Mouse (Mus musculus) liver, embryonic 14.5 days (tissue): ENCODE results near the gene Dennd1a.

Source experiments
- CTCF ChIP-seq: IDR thresholded peaks from 2 replicates; pipeline ENCODE4 v1.5.1; 2016; ENCODE audit warnings: antibody characterized with exemption, low read depth, control low read depth
- EP300 ChIP-seq: IDR thresholded peaks from 2 replicates; pipeline ENCODE4 v1.6.1; 2016; ENCODE audit warnings: antibody characterized with exemption, low read depth

GRCm38 (mm10) chr2:38196199-38197060 is 90.8 kb downstream of the Dennd1a start:
- TF ChIP-seq CTCF (no peak), EP300 (no peak)
